Mouse (Mus musculus): Measurements from ENCODE around the gene 4933402N22Rik. TPM values are rescaled to one million over a fixed set of nuclear protein-coding genes. Genes with fewer than 3 reads are reported as not detected.
"Not testable (repeated sequence)": the region's sequence is repeated elsewhere in the genome, so short reads cannot be mapped to it uniquely, and the experiment has no call there.

4933402N22Rik gene
- not detected in 2 replicates for polyA plus RNA-seq (2015; fragmentation: Nextera tagmentation; extraction: Ambion mirVana)

DNA sequence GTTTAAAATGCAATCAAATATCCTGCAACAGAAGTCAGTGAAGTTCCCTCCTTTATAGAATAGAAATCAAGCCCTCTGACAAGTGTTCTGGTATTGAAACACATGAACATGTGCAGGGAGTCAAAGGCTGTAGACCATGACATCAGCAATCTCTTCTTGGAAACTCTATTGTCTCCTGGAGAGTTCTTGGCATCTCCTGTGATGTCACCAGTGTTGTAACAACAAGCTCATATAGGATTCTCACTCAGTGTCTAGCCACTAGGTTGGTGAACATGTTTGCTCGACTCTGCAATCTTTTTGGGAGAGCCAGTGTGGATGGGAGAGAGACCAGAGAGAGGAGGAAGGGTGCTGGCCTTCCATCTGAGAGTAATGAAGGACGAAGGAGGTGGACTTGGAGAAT is at the start of gene 4933402N22Rik:
Gene 4933402N22Rik (plus strand): TSS at position 301 of the 400 bp plus-strand sequence.
- not testable (repeated sequence) for H3K4me3 ChIP-seq (replicated peaks); ATAC-seq (ENCODE audit: insufficient read depth); H3K27ac ChIP-seq (replicated peaks); H3K27me3 ChIP-seq; H3K36me3 ChIP-seq (replicated peaks); H3K4me2 ChIP-seq; H3K9me3 ChIP-seq (replicated peaks); H3K9ac ChIP-seq; H3K4me1 ChIP-seq (replicated peaks)
- WGBS (ENCODE audit: insufficient replicate concordance) = 0% methylated on average over 1 of the region's 2 CpGs

DNA sequence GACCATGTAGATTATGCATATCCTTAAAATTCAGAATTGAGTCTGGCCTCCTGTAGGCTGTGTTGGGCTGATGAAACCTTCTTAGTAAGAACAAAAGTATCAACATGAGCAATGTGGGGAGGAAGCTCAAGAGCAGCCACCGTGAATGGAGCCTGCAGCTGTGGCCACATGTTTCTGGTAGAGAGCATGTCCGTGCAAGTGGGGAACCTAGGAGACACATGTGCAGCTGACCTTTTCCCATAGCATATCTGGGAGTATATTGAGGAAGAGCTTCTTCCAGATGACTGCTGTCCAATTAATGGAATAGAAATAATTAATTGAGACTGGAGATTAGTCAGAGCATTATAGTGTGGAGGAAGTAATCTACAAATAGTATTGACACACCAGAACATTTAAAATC is 5.9 kb downstream of the 4933402N22Rik start:
- not testable (repeated sequence) for H3K9me3 ChIP-seq (replicated peaks); ATAC-seq (ENCODE audit: insufficient read depth); H3K4me3 ChIP-seq (replicated peaks); H3K4me1 ChIP-seq (replicated peaks); H3K27ac ChIP-seq (replicated peaks); H3K27me3 ChIP-seq; H3K4me2 ChIP-seq; H3K9ac ChIP-seq; H3K36me3 ChIP-seq (replicated peaks)
- WGBS (ENCODE audit: insufficient replicate concordance) = 41% methylated on average over 2 of the region's 2 CpGs

Other genes with a start within 250 kb of the 4933402N22Rik start
- gene Gm8922, start 236.1 kb upstream of the 4933402N22Rik start, polyA plus RNA-seq (2015; fragmentation: Nextera tagmentation; extraction: Ambion mirVana) = not detected in 2 replicates
- gene Gm8926, start 147.5 kb upstream of the 4933402N22Rik start, polyA plus RNA-seq (2015; fragmentation: Nextera tagmentation; extraction: Ambion mirVana) = not detected in 2 replicates
- not detected in 2 replicates for gene Gm6465, start 72.5 kb upstream of the 4933402N22Rik start, polyA plus RNA-seq (2015; fragmentation: Nextera tagmentation; extraction: Ambion mirVana)

Measured in liver, embryonic 15.5 days (tissue).